Mouse (Mus musculus) right cerebral cortex, postnatal 4 days (tissue): ENCODE results near the gene Ceacam5.

Experiments
- DNase-seq: peaks from one replicate; pipeline ENCODE4 v3.0.0-alpha.2; 2022

Ceacam5 gene

DNA sequence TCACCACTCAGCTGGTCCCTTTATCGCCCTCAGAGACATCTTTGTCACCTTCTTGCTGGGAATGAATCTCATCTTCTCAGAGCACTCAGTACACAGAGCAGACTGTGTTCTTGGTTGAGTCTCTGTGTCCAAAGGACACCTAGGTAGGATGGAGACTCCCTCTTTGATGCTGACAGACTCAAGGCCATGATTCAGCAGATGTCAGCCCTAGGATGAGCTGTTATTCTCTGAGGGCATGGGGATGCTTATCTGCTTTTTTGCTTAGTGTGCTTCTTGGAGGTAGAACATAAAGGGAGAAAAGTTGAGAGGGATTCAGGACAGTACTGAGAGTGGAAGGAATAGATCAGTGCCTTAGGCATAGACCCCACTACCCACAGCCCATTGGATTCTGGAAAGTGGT, at the start of gene Ceacam5:
Gene Ceacam5, plus strand, starts transcription at position 301 of the 400 bp plus-strand sequence.
- DNase-seq: no peak
